13 mouse cellular contexts compared by ENCODE assay signal in the genomic region with DNA sequence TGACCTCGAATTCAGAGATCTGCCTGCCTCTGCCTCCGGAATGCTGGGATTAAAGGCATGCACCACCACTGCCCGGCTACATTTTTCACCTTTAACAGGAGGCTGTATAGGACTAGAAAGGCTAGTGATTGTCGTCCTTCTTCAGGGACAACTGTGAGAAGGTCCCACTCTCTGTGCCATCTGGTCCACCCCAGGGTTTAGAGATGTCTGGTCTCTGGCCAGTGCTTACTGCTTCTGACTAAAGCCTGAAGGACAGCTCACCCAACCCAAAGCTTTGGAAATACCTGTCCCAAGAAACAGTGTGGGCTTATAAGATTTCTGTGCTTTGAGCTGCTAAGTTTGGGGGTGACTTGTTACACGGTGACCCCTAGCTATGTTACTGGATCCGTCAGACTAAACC. TPM values are rescaled to one million over a fixed set of nuclear protein-coding genes. Genes with fewer than 3 reads are reported as not detected.
"Had no signal": no experiment of that assay in that cellular context is flagged by ENCODE, and none has a peak within 500 bp of the region (broad histone marks: within the 10 kb centered on the region; RNA-seq: fewer than 3 reads in every experiment).

No protein-coding gene starts in this region.

- H3K4me2 ChIP-seq: lung, embryonic 14.5 days; midbrain, embryonic 12.5 days; neural tube, embryonic 12.5 days; stomach, embryonic 15.5 days had no signal

- ATAC-seq: midbrain, embryonic 16.5 days had no signal

- H3K9ac ChIP-seq: lung, embryonic 14.5 days; midbrain, embryonic 12.5 days; neural tube, embryonic 12.5 days; stomach, embryonic 15.5 days had no signal

- H3K27me3 ChIP-seq: midbrain, embryonic 12.5 days; neural tube, embryonic 12.5 days; stomach, embryonic 15.5 days had no signal

- H3K27ac ChIP-seq: midbrain, embryonic 12.5 days; neural tube, embryonic 12.5 days; stomach, embryonic 15.5 days; stomach, postnatal 0 days had no signal

- H3K4me1 ChIP-seq: midbrain, embryonic 12.5 days; neural tube, embryonic 12.5 days; stomach, embryonic 15.5 days had no signal

- H3K9me3 ChIP-seq: midbrain, embryonic 12.5 days; stomach, embryonic 15.5 days had no signal

- H3K4me3 ChIP-seq: midbrain, embryonic 12.5 days; neural tube, embryonic 12.5 days; stomach, embryonic 15.5 days had no signal

- H3K36me3 ChIP-seq: midbrain, embryonic 12.5 days; neural tube, embryonic 12.5 days; stomach, embryonic 15.5 days had no signal

- DNase-seq: lung, adult 18-20 months; lung, embryonic 14.5 days; lung, postnatal 10 days; midbrain, embryonic 14.5 days; right cerebral cortex, postnatal 14 days; thymus, adult 2 months; thymus, postnatal 25 days; thymus, postnatal 4 days had no signal

RNA-seq across cellular contexts. Expression of a gene that starts 21.6 kb away (rescaled TPM):
- polyA plus RNA-seq: lung, embryonic 14.5 days had no signal
